ENCODE assay signal across 8 mouse cellular contexts in the genomic region with DNA sequence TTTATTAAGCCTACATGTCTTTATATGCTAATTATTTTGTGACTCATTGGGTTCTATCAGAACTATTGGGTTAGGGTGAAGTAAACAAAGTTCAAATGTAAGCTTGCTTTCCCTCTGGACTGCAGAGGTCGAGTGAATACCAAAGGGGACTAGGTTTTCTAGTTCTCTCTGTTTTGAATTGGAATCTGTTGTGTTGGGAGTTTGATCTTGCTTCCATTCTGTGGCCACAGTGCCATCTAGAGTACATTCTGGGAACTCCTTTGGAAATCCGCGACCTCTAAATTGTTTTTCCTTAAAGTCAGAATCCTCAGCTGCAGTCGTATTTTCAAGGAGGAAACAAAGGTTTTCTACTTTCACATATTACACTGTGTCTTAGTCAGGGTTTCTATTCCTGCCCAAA. TPM values are rescaled to one million over a fixed set of nuclear protein-coding genes. Genes with fewer than 3 reads are reported as not detected.
A peak's percentile ranks its signal among the peaks of the same experiment; 100 is the strongest.
DNase-seq lines count a peak whose midpoint lies in the region; ATAC-seq lines count a peak whose summit lies in the region.

No protein-coding gene starts in this region.

- no peak overlapping the region for H3K9ac ChIP-seq in hindbrain, embryonic 14.5 days
- H3K9ac ChIP-seq in hindbrain, embryonic 13.5 days, result no peak overlapping the region
- H3K9ac ChIP-seq in embryonic facial prominence, embryonic 11.5 days (replicated peaks; ENCODE audit: low read length), result no peak overlapping the region

- H3K4me1 ChIP-seq in hindbrain, embryonic 14.5 days (replicated peaks; ENCODE audit: control insufficient read depth, insufficient read depth, low read length), result peaks cover 2% of the 10 kb centered on the region; the same call in 1 of the 2 replicates
- H3K4me1 ChIP-seq in hindbrain, embryonic 13.5 days (replicated peaks), result peaks cover 9% of the 10 kb centered on the region
- no peaks in the 10 kb centered on the region for H3K4me1 ChIP-seq in embryonic facial prominence, embryonic 11.5 days (ENCODE audit: control insufficient read depth, insufficient read depth, low read length)
- H3K4me1 ChIP-seq in limb, embryonic 10.5 days, result no peaks in the 10 kb centered on the region

- H3K4me2 ChIP-seq in hindbrain, embryonic 14.5 days (replicated peaks), result no peak overlapping the region
- no peak overlapping the region for H3K4me2 ChIP-seq in hindbrain, embryonic 13.5 days
- no peak overlapping the region for H3K4me2 ChIP-seq in embryonic facial prominence, embryonic 11.5 days (ENCODE audit: low read depth, low read length)

- no peaks in the 10 kb centered on the region for H3K9me3 ChIP-seq in hindbrain, embryonic 14.5 days (ENCODE audit: control insufficient read depth, low read length)
- no peaks in the 10 kb centered on the region for H3K9me3 ChIP-seq in hindbrain, embryonic 13.5 days
- no peaks in the 10 kb centered on the region for H3K9me3 ChIP-seq in embryonic facial prominence, embryonic 11.5 days (replicated peaks; ENCODE audit: control insufficient read depth, low read length)
- no peaks in the 10 kb centered on the region for H3K9me3 ChIP-seq in limb, embryonic 10.5 days (replicated peaks)

- 6% methylated on average over 4 of the region's 4 CpGs for WGBS in hindbrain, embryonic 14.5 days
- WGBS in hindbrain, embryonic 13.5 days, result 5% methylated on average over 4 of the region's 4 CpGs
- 5% methylated on average over 4 of the region's 4 CpGs for WGBS in embryonic facial prominence, embryonic 11.5 days
- WGBS in limb, embryonic 10.5 days, result 10% methylated on average over 4 of the region's 4 CpGs

- H3K36me3 ChIP-seq in hindbrain, embryonic 14.5 days (replicated peaks; ENCODE audit: control insufficient read depth, insufficient read depth), result no peaks in the 10 kb centered on the region
- no peaks in the 10 kb centered on the region for H3K36me3 ChIP-seq in hindbrain, embryonic 13.5 days
- no peaks in the 10 kb centered on the region for H3K36me3 ChIP-seq in embryonic facial prominence, embryonic 11.5 days (replicated peaks; ENCODE audit: control insufficient read depth, insufficient read depth, low read depth, low read length)
- no peaks in the 10 kb centered on the region for H3K36me3 ChIP-seq in limb, embryonic 10.5 days

- no peak overlapping the region for H3K27ac ChIP-seq in hindbrain, embryonic 14.5 days
- H3K27ac ChIP-seq in hindbrain, embryonic 13.5 days, result no peak overlapping the region
- H3K27ac ChIP-seq in embryonic facial prominence, embryonic 11.5 days (replicated peaks; ENCODE audit: low read depth, low read length), result no peak overlapping the region
- no peak overlapping the region for H3K27ac ChIP-seq in limb, embryonic 10.5 days

- no peak for ATAC-seq in hindbrain, embryonic 14.5 days (ENCODE audit: low FRiP score)
- ATAC-seq in hindbrain, embryonic 13.5 days (ENCODE audit: low FRiP score), result no peak
- ATAC-seq in embryonic facial prominence, embryonic 11.5 days (replicated peaks; ENCODE audit: insufficient number of reproducible peaks, low FRiP score, low TSS enrichment, low read depth), result no peak

- no peaks in the 10 kb centered on the region for H3K27me3 ChIP-seq in hindbrain, embryonic 14.5 days (ENCODE audit: control insufficient read depth, insufficient read depth, low read length)
- H3K27me3 ChIP-seq in hindbrain, embryonic 13.5 days, result 0 out of 2 replicates have a peak, but pooled peaks cover 4% of the 10 kb centered on the region
- H3K27me3 ChIP-seq in embryonic facial prominence, embryonic 11.5 days (ENCODE audit: control insufficient read depth, insufficient read depth, low read length), result no peaks in the 10 kb centered on the region
- no peaks in the 10 kb centered on the region for H3K27me3 ChIP-seq in limb, embryonic 10.5 days (ENCODE audit: low read depth, poor library complexity, severe bottlenecking)

- H3K4me3 ChIP-seq in hindbrain, embryonic 14.5 days (replicated peaks; ENCODE audit: low read length), result no peak overlapping the region
- no peak overlapping the region for H3K4me3 ChIP-seq in hindbrain, embryonic 13.5 days
- H3K4me3 ChIP-seq in embryonic facial prominence, embryonic 11.5 days (ENCODE audit: low read depth, low read length), result no peak overlapping the region
- H3K4me3 ChIP-seq in limb, embryonic 10.5 days, result no peak overlapping the region

- peak; percentile 87 for DNase-seq in hindbrain, embryonic 14.5 days (ENCODE audit: low spot score)
- peak; percentile 17 for DNase-seq in A20 (ENCODE audit: low read depth, low spot score)
- peak; percentile 21 for DNase-seq in Muller cell, postnatal 12 days (ENCODE audit: inconsistent ontology term)
- DNase-seq in embryonic facial prominence, embryonic 11.5 days (ENCODE audit: low spot score), result peak; percentile 69
- peak; percentile 45 for DNase-seq in limb, embryonic 10.5 days (ENCODE audit: low spot score)
- peak; percentile 40 for DNase-seq in right cerebral cortex, postnatal 25 days
- DNase-seq in urinary bladder, adult 2 months (ENCODE audit: low spot score), result no peak

RNA-seq across cellular contexts. Expression of a gene that starts 22.6 kb away (rescaled TPM):
- polyA plus RNA-seq in hindbrain, embryonic 14.5 days (2014; fragmentation: Nextera tagmentation; extraction: Ambion mirVana), result not detected in 2 replicates
- not detected in 2 replicates for polyA plus RNA-seq in hindbrain, embryonic 13.5 days (2015; fragmentation: Nextera tagmentation; extraction: Ambion mirVana)
- not detected in 2 replicates for polyA plus RNA-seq in embryonic facial prominence, embryonic 11.5 days (2014; fragmentation: Nextera tagmentation; extraction: Ambion mirVana)
- polyA plus RNA-seq in limb, embryonic 10.5 days (2016; fragmentation: Nextera tagmentation; extraction: Ambion mirVana), result not detected in 2 replicates
- not detected in 2 replicates for polyA plus RNA-seq in urinary bladder, adult 2 months (2012; rRNA removed)
